Mouse (Mus musculus): ENCODE data around the gene Flvcr2. TPM values are rescaled to one million over a fixed set of nuclear protein-coding genes. Genes with fewer than 3 reads are reported as not detected.

The Flvcr2 gene
- polyA plus RNA-seq, 1 experiment from 2014 or later: 0.74 TPM

- Histone ChIP-seq H3K4me1 (peaks cover 19% of the 10 kb centered on the region), H3K27me3 (replicated peaks; ENCODE audit: low read depth, poor library complexity, severe bottlenecking) (no peaks in the 10 kb centered on the region), H3K4me3 (no peak overlapping the region), H3K9me3 (no peaks in the 10 kb centered on the region), H3K36me3 (replicated peaks) (peaks cover 58% of the 10 kb centered on the region), H3K27ac (replicated peaks) (no peak overlapping the region)
- DNase-seq (ENCODE audit: low spot score): no peak
- WGBS: 80% methylated on average over 9 of the region's 9 CpGs
Measured at GRCm38 (mm10) chr12:85822051-85822450, 75.7 kb downstream of the Flvcr2 start.

GRCm38 (mm10) chr12:85824438-85825264, 78.3 kb downstream of the Flvcr2 start, which contains the start of the genes Erg28 and Ttll5:
Gene Erg28, minus strand, starts transcription at chr12:85824550.
Gene Ttll5, plus strand, starts transcription at chr12:85824659.
- H3K27ac ChIP-seq (replicated peaks): peak within 1 kb of the TSS; percentile 94
- peaks cover 19% of the 10 kb centered on the region for H3K4me1 ChIP-seq
- H3K36me3 ChIP-seq (replicated peaks): peaks cover 56% of the 10 kb centered on the region
- H3K9me3 ChIP-seq: no peaks in the 10 kb centered on the region
- H3K27me3 ChIP-seq (replicated peaks; ENCODE audit: low read depth, poor library complexity, severe bottlenecking): no peaks in the 10 kb centered on the region
- peak within 1 kb of the TSS; percentile 94 for H3K4me3 ChIP-seq
- DNase-seq (ENCODE audit: low spot score): peak; percentile 95
- WGBS: under 1% methylated on average over 67 of the region's 67 CpGs

GRCm38 (mm10) chr12:85825361-85825760, 79.0 kb downstream of the Flvcr2 start:
- H3K27me3 ChIP-seq (replicated peaks; ENCODE audit: low read depth, poor library complexity, severe bottlenecking): no peaks in the 10 kb centered on the region
- DNase-seq (ENCODE audit: low spot score): no peak
- peak overlapping the region; percentile 94 for H3K4me3 ChIP-seq
- 15% methylated on average over 8 of the region's 8 CpGs for WGBS
- H3K4me1 ChIP-seq: peaks cover 19% of the 10 kb centered on the region
- H3K9me3 ChIP-seq: no peaks in the 10 kb centered on the region
- peak overlapping the region; percentile 94 for H3K27ac ChIP-seq (replicated peaks)
- peaks cover 49% of the 10 kb centered on the region for H3K36me3 ChIP-seq (replicated peaks)

GRCm38 (mm10) chr12:85825822-85826221, 79.5 kb downstream of the Flvcr2 start:
- peaks cover 19% of the 10 kb centered on the region for H3K4me1 ChIP-seq
- no peaks in the 10 kb centered on the region for H3K27me3 ChIP-seq (replicated peaks; ENCODE audit: low read depth, poor library complexity, severe bottlenecking)
- H3K9me3 ChIP-seq: no peaks in the 10 kb centered on the region
- peak overlapping the region; percentile 94 for H3K4me3 ChIP-seq
- no peak overlapping the region for H3K27ac ChIP-seq (replicated peaks)
- peaks cover 47% of the 10 kb centered on the region for H3K36me3 ChIP-seq (replicated peaks)
- no peak for DNase-seq (ENCODE audit: low spot score)
- 78% methylated on average over 2 of the region's 2 CpGs for WGBS

GRCm38 (mm10) chr12:85828856-85829255, 82.5 kb downstream of the Flvcr2 start:
- H3K4me1 ChIP-seq: peaks cover 8% of the 10 kb centered on the region
- no peak for DNase-seq (ENCODE audit: low spot score)
- no peak overlapping the region for H3K4me3 ChIP-seq
- H3K27me3 ChIP-seq (replicated peaks; ENCODE audit: low read depth, poor library complexity, severe bottlenecking): no peaks in the 10 kb centered on the region
- H3K27ac ChIP-seq (replicated peaks): no peak overlapping the region
- no peaks in the 10 kb centered on the region for H3K9me3 ChIP-seq
- 89% methylated on average over 3 of the region's 3 CpGs for WGBS
- H3K36me3 ChIP-seq (replicated peaks): peaks cover 63% of the 10 kb centered on the region

- Histone ChIP-seq H3K27me3 (replicated peaks; ENCODE audit: low read depth, poor library complexity, severe bottlenecking) (no peaks in the 10 kb centered on the region), H3K4me3 (no peak overlapping the region), H3K36me3 (replicated peaks) (peaks cover 69% of the 10 kb centered on the region), H3K4me1 (peaks cover 7% of the 10 kb centered on the region; the same call in 1 of the 2 replicates), H3K27ac (replicated peaks) (no peak overlapping the region), H3K9me3 (no peaks in the 10 kb centered on the region)
- DNase-seq (ENCODE audit: low spot score): no peak
- 88% methylated on average over 3 of the region's 3 CpGs for WGBS
Measured at GRCm38 (mm10) chr12:85829866-85830265, 83.5 kb downstream of the Flvcr2 start.

GRCm38 (mm10) chr12:85830691-85831090, 84.4 kb downstream of the Flvcr2 start:
- 92% methylated on average over 3 of the region's 3 CpGs for WGBS
- H3K36me3 ChIP-seq (replicated peaks): peaks cover 71% of the 10 kb centered on the region
- no peaks in the 10 kb centered on the region for H3K9me3 ChIP-seq
- no peak for DNase-seq (ENCODE audit: low spot score)
- H3K27ac ChIP-seq (replicated peaks): no peak overlapping the region
- no peak overlapping the region for H3K4me3 ChIP-seq
- no peaks in the 10 kb centered on the region for H3K27me3 ChIP-seq (replicated peaks; ENCODE audit: low read depth, poor library complexity, severe bottlenecking)
- peaks cover 5% of the 10 kb centered on the region; the same call in 1 of the 2 replicates for H3K4me1 ChIP-seq

GRCm38 (mm10) chr12:85834543-85834942, 88.2 kb downstream of the Flvcr2 start:
- Histone ChIP-seq H3K27ac (replicated peaks) (no peak overlapping the region), H3K36me3 (replicated peaks) (peaks cover 40% of the 10 kb centered on the region), H3K4me1 (no peaks in the 10 kb centered on the region), H3K9me3 (no peaks in the 10 kb centered on the region), H3K4me3 (no peak overlapping the region), H3K27me3 (replicated peaks; ENCODE audit: low read depth, poor library complexity, severe bottlenecking) (no peaks in the 10 kb centered on the region)
- WGBS: 80% methylated on average over 2 of the region's 2 CpGs
- no peak for DNase-seq (ENCODE audit: low spot score)

GRCm38 (mm10) chr12:85837765-85838164, 91.4 kb downstream of the Flvcr2 start:
- Histone ChIP-seq H3K27ac (replicated peaks) (no peak overlapping the region), H3K9me3 (no peaks in the 10 kb centered on the region), H3K36me3 (replicated peaks) (peaks cover 31% of the 10 kb centered on the region), H3K27me3 (replicated peaks; ENCODE audit: low read depth, poor library complexity, severe bottlenecking) (no peaks in the 10 kb centered on the region), H3K4me1 (no peaks in the 10 kb centered on the region), H3K4me3 (no peak overlapping the region)
- no peak for DNase-seq (ENCODE audit: low spot score)
- WGBS: 89% methylated on average over 2 of the region's 2 CpGs

- Histone ChIP-seq H3K4me3 (no peak overlapping the region), H3K36me3 (replicated peaks) (peaks cover 28% of the 10 kb centered on the region), H3K4me1 (no peaks in the 10 kb centered on the region), H3K27me3 (replicated peaks; ENCODE audit: low read depth, poor library complexity, severe bottlenecking) (no peaks in the 10 kb centered on the region), H3K9me3 (no peaks in the 10 kb centered on the region), H3K27ac (replicated peaks) (no peak overlapping the region)
- 92% methylated on average over 12 of the region's 12 CpGs for WGBS
- DNase-seq (ENCODE audit: low spot score): no peak
Measured at GRCm38 (mm10) chr12:85839371-85840000, 93.1 kb downstream of the Flvcr2 start.

- DNase-seq (ENCODE audit: low spot score): peak; percentile 28
- 81% methylated on average over 7 of the region's 7 CpGs for WGBS
- no peaks in the 10 kb centered on the region for H3K4me1 ChIP-seq
Measured at GRCm38 (mm10) chr12:85848164-85848958, 102.0 kb downstream of the Flvcr2 start.

GRCm38 (mm10) chr12:85850661-85851060, 104.3 kb downstream of the Flvcr2 start:
- no peaks in the 10 kb centered on the region for H3K9me3 ChIP-seq
- no peaks in the 10 kb centered on the region for H3K27me3 ChIP-seq (replicated peaks; ENCODE audit: low read depth, poor library complexity, severe bottlenecking)
- no peaks in the 10 kb centered on the region for H3K4me1 ChIP-seq
- H3K4me3 ChIP-seq: no peak overlapping the region
- no peak for DNase-seq (ENCODE audit: low spot score)
- H3K27ac ChIP-seq (replicated peaks): no peak overlapping the region
- peaks cover 55% of the 10 kb centered on the region for H3K36me3 ChIP-seq (replicated peaks)
- 84% methylated on average over 8 of the region's 8 CpGs for WGBS

More at GRCm38 (mm10) chr12:85848164-85848958, 102.0 kb downstream of the Flvcr2 start:
- Histone ChIP-seq H3K36me3 (replicated peaks) (peaks cover 62% of the 10 kb centered on the region), H3K4me3 (no peak overlapping the region), H3K9me3 (no peaks in the 10 kb centered on the region), H3K27me3 (replicated peaks; ENCODE audit: low read depth, poor library complexity, severe bottlenecking) (no peaks in the 10 kb centered on the region), H3K27ac (replicated peaks) (no peak overlapping the region)

All from embryonic facial prominence, embryonic 10.5 days (tissue).